Mouse (Mus musculus) liver (tissue): ENCODE data around the gene Gm49384.
"Not testable (repeated sequence)": the region's sequence is repeated elsewhere in the genome, so short reads cannot be mapped to it uniquely, and the experiment has no call there.

ENCODE experiments used
- DNase-seq: peaks from one replicate; pipeline ENCODE4 v3.0.0-alpha.2; 2020; ENCODE audit warnings: mixed read lengths

Gm49384 gene

GRCm38 (mm10) chr12:69166861-69167581, 37.0 kb downstream of the Gm49384 start:
- not testable (repeated sequence) for DNase-seq

DNA sequence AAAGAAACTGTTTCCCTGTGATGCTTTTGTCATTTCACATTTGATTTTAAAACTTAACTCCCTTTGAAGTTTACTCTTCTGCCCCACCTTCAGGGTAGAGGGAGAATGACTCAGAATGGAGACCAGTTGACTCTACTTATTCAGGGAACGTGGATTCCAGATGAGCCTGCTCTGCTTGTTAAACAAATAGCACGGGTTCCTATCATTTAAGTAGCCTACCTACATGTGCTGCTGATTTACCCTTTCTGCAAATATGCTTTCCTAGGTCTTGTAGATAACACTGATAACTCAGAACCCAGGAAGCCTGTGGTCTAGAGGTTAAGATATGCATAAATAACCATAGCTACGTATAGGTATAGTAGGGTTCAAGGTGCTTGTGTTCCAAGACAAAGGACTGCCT, 39.2 kb downstream of the Gm49384 start:
- no peak for DNase-seq

- not testable (repeated sequence) for DNase-seq
Observed at GRCm38 (mm10) chr12:69163586-69163985, 40.5 kb downstream of the Gm49384 start.

GRCm38 (mm10) chr12:69160677-69161076, 43.4 kb downstream of the Gm49384 start:
- DNase-seq = not testable (repeated sequence)

- DNase-seq = no peak
Observed at GRCm38 (mm10) chr12:69159578-69159940, 44.5 kb downstream of the Gm49384 start.

- DNase-seq = peak; percentile 98
Observed at GRCm38 (mm10) chr12:69158765-69159577, 45.1 kb downstream of the Gm49384 start, which contains the start of gene Rps29. TSS of gene Rps29 (minus strand) at chr12:69159186.

DNA sequence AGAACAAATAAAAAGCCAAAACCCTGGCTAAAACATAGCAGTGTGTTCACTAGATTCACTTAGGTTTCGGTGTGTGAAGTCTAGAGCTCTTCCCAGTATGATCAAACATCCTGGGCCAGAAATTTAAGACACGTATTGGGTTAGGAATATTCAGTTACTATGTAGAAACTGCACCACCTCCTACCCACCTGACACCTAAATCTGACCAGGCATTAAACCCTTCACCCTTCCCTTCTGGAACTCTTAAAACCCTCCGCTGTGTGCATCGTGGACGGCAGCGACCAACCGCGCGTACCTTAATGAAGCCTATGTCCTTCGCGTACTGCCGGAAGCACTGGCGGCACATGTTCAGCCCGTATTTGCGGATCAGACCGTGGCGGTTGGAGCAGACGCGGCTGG, 45.7 kb downstream of the Gm49384 start:
- DNase-seq = no peak

DNA sequence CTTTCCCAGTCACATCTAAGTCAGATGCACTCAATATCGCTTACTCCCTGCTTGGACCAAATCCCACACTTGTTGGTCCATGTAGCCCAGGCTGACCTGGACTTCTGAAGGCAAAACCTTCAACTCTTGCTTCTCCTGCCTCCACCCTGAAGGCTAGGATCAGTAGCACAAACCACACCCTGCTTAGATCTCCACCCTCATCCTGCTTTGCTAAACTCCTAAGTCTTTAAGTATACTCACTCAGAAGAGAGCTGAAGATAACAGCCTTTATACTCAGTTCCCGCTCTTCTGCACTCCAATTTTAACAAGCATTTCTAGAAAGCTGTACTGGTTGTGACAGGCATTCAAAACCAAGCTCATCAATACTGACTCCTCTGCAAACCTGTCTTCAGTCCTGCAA, 47.0 kb downstream of the Gm49384 start:
- peak; percentile 47 for DNase-seq

DNA sequence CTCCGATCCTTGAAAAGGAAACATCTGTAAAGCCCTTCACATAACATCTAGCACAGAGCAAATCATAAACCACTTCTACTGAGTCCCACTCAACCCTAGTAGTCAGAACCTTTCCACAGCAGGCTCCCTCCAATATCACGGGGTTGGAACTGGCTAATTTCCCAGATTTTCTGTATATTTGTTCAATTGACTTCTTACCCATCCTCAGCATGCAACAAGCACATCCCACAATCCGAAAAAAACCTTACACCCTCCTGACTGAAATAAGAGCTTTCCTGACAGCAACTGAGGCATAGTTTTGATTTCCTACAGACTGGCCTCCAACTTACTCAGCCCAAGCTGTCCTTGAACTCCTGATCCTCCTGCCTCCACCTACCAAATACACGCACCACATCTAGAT, 47.6 kb downstream of the Gm49384 start:
- no peak for DNase-seq

DNA sequence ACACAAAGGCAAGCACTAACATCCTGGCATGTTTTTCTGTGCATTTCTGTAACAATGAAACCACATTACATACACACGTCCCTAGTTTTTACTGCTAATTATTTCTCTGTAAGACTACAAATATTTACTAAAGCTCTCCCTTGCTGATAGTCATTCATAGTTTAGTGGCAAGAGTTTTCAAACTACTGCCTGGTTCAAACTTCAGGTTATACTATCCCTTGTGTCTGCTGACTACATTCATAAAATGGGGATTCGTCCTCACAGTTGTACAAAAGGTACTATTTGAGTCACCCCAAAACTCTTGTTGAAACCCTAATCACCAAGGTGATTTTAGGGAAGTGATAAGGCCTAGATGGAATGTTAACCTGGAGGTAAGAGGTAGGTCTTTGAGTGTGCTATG, 48.1 kb downstream of the Gm49384 start:
- DNase-seq = no peak

DNA sequence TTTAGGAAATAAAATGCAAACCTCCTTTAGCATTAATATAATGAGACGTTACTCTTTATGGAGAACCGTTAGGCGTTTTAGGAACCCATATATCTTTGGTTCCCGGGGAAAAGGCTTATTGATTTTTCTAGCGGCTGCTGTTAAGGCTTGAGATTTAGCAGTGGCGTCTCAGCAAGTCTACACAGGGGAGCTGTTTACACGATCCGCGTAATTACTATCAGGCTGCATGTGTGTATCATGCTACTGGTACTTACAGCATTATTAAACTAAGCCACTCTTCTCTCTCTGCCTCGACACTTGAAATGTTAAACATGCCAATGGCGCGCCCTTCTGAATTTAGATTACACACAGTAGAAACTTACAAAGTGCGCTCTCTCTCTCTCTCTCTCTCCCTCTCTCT, 54.0 kb downstream of the Gm49384 start:
- no peak for DNase-seq

DNA sequence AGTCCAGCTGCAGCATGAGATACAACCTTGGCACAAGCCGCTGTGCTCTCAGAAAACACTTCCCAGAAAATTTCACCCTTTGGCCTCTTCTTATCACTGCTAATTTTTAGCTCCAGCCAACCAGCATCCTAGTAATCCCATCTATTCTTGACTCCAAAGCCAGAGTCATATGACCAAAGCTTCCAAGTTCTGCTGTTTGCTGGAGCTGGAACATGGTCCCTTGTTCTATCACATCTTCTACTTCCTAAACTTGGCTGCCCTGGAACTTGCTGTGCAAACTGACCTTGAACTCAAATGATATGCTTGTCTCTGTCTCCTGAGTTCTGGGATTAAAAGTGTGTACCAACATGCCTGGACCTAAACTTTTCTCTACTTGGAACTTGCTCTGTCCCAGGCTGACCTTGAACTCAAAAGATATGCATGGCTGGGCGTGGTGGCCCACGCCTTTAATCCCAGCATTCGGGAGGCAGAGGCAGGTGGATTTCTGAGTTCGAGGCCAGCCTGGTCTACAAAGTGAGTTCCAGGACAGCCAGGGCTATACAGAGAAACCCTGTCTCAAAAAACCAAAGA, 56.8 kb downstream of the Gm49384 start:
- no peak for DNase-seq

DNA sequence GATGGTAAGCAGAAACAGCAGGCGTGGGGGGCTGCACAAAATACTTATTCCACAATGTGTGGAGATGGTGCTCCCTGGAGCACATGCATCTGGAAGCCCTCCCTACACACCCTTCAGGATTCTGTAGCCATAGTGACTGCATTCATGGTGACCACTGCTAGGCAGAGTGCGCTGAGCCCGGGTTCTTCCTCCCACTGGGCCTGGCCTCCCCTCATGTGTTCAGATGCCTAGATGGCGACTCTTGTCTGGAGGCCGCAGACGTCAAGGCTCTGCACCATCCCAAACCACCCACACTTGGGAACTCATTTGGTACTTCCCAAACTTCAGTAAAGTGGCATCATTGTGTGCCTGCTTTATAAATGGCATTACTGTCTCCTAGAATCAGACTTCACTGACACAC, 60.6 kb downstream of the Gm49384 start:
- no peak for DNase-seq

DNA sequence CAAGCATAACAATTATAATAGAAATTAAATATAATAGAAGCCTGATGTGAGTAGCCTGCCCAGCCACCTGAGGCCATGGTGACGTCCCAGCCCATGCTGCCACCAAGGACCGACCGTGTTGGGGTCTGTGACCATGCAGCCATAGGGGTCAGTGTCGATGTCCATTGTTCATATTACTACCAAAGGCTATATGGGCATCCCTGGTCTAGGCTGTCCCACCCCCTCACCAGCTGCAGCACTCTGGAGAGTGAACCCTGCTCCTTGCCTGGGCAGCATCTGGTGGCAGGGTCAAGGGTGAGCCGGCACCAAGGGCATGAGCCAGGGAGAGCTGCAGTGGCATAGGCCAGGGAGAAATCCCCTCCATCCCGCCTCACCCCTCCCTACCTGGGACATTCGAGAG, 64.2 kb downstream of the Gm49384 start:
- no peak for DNase-seq
